8 mouse cellular contexts compared by ENCODE assay signal in the genomic region with DNA sequence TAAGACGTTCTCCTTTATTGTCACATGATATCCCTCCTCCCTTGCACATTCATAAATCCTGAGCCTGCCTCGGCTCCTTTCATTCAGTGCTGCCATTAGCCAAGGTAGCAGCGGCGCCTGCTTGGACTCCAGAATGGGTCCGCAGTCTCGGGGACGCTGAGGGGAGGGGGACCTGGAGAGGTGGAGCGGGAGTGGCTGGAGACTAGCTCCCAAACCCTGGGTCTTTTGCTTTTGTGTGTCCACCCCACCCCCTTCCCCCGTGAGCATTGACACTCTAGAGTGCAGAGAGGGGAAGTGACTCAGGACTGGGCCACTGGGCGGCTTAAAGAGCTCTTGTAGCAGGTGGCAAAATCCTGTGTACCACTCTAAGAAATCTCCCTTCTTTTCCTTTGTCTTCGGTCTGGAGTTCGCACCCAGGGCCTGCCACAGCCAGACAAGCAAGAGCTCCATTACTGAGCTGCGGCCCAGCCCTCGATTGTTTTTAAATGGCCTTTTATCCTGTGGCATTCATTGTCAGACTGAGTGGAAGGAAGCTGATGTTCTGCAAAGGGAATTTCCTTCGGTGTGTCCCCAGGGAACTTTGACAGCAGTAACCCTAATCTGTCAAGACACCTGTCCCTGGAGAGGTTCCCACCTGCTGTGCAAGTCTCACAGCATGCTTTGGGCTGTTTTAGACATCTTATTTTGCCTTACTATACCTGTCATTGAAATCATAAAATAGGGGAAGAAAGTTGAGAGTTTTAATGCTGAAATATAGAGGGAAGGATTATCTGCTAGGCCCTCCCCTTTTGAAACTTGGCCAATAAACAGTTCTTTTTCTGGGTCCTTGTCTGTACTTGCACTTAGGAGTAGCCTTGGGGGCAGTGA. TPM values are rescaled to one million over a fixed set of nuclear protein-coding genes. Genes with fewer than 3 reads are reported as not detected.
A peak's percentile ranks its signal among the peaks of the same experiment; 100 is the strongest.
DNase-seq lines count a peak whose midpoint lies in the region; ATAC-seq lines count a peak whose summit lies in the region.

No protein-coding gene starts in this region.

- H3K27ac ChIP-seq in intestine, embryonic 16.5 days (ENCODE audit: low read length): peak overlapping the region; percentile 97
- H3K27ac ChIP-seq in liver, embryonic 16.5 days (ENCODE audit: low read length): peak overlapping the region; percentile 91
- peak overlapping the region; percentile 92 for H3K27ac ChIP-seq in neural tube, embryonic 11.5 days (ENCODE audit: low read depth, low read length)

- peak; percentile 25 for ATAC-seq in intestine, embryonic 16.5 days
- ATAC-seq in liver, embryonic 16.5 days (ENCODE audit: low read depth): no peak
- ATAC-seq in neural tube, embryonic 11.5 days (ENCODE audit: insufficient read depth, low FRiP score, low TSS enrichment): peak; percentile 54

- H3K4me2 ChIP-seq in intestine, embryonic 16.5 days (ENCODE audit: low read depth, low read length): peak overlapping the region; percentile 86
- peak overlapping the region; percentile 91 for H3K4me2 ChIP-seq in liver, embryonic 16.5 days (ENCODE audit: low read depth, low read length)
- H3K4me2 ChIP-seq in neural tube, embryonic 11.5 days (ENCODE audit: low read depth): peak overlapping the region; percentile 69

- peak overlapping the region; percentile 93 for H3K4me3 ChIP-seq in intestine, embryonic 16.5 days (ENCODE audit: low read length)
- H3K4me3 ChIP-seq in liver, embryonic 16.5 days (ENCODE audit: low read depth, low read length): peak overlapping the region; percentile 77
- peak overlapping the region; percentile 90 for H3K4me3 ChIP-seq in neural tube, embryonic 11.5 days (ENCODE audit: low read depth, low read length)

- peak overlapping the region; percentile 97 for H3K9ac ChIP-seq in intestine, embryonic 16.5 days (ENCODE audit: low read depth, low read length)
- peak overlapping the region; percentile 74 for H3K9ac ChIP-seq in liver, embryonic 16.5 days (ENCODE audit: low read depth, low read length)
- H3K9ac ChIP-seq in neural tube, embryonic 11.5 days (ENCODE audit: low read length): peak overlapping the region; percentile 94

- no peaks in the 10 kb centered on the region for H3K36me3 ChIP-seq in intestine, embryonic 16.5 days (ENCODE audit: control insufficient read depth, insufficient read depth, low read length)
- no peaks in the 10 kb centered on the region for H3K36me3 ChIP-seq in liver, embryonic 16.5 days (ENCODE audit: control insufficient read depth, insufficient read depth)
- no peaks in the 10 kb centered on the region for H3K36me3 ChIP-seq in neural tube, embryonic 11.5 days (ENCODE audit: control insufficient read depth, insufficient read depth, low read length)

- H3K9me3 ChIP-seq in intestine, embryonic 16.5 days (ENCODE audit: control insufficient read depth, low read length): no peaks in the 10 kb centered on the region
- no peaks in the 10 kb centered on the region for H3K9me3 ChIP-seq in liver, embryonic 16.5 days (replicated peaks; ENCODE audit: control insufficient read depth, low read length)
- no peaks in the 10 kb centered on the region for H3K9me3 ChIP-seq in neural tube, embryonic 11.5 days (ENCODE audit: control insufficient read depth, low read length)

- peaks cover 33% of the 10 kb centered on the region for H3K4me1 ChIP-seq in intestine, embryonic 16.5 days (ENCODE audit: control insufficient read depth, insufficient read depth, low read length)
- peaks cover 31% of the 10 kb centered on the region for H3K4me1 ChIP-seq in liver, embryonic 16.5 days (ENCODE audit: control insufficient read depth, low read depth, low read length)
- H3K4me1 ChIP-seq in neural tube, embryonic 11.5 days (ENCODE audit: control insufficient read depth, insufficient read depth, low read length): peaks cover 9% of the 10 kb centered on the region

- WGBS in intestine, embryonic 16.5 days: 3% methylated on average over 15 of the region's 15 CpGs
- 2% methylated on average over 15 of the region's 15 CpGs for WGBS in liver, embryonic 16.5 days (ENCODE audit: insufficient replicate concordance)
- 4% methylated on average over 15 of the region's 15 CpGs for WGBS in neural tube, embryonic 11.5 days

- DNase-seq in CD8-positive naive resting alpha-beta T cell, adult 2 months (ENCODE audit: low read depth in 2 of 2, low spot score in 2 of 2): peak; percentile 45 to 56
- peak; percentile 59 to 62 for DNase-seq in adrenal gland, adult 18-20 months (ENCODE audit: low spot score in 2 of 2)
- DNase-seq in embryo, embryonic 11 days: peak; percentile 83
- DNase-seq in heart, adult 11 months: peak; percentile 98
- peak; percentile 79 for DNase-seq in neural tube, embryonic 11.5 days (ENCODE audit: low spot score)
- DNase-seq in thymus, postnatal 10 days (ENCODE audit: low spot score in 2 of 2): peak; percentile 32 to 60

- no peaks in the 10 kb centered on the region for H3K27me3 ChIP-seq in intestine, embryonic 16.5 days (replicated peaks; ENCODE audit: control insufficient read depth, insufficient read depth, low read length)
- H3K27me3 ChIP-seq in liver, embryonic 16.5 days (ENCODE audit: control insufficient read depth, insufficient read depth, low read depth, low read length): no peaks in the 10 kb centered on the region
- H3K27me3 ChIP-seq in neural tube, embryonic 11.5 days (ENCODE audit: control insufficient read depth, insufficient read depth, low read length): no peaks in the 10 kb centered on the region

RNA-seq across cellular contexts. Expression of gene Spred2, which starts 2.0 kb away (rescaled TPM):
- 10 to 100 TPM; 21.4 to 33.5 TPM for total RNA-seq in adrenal gland, adult 18-20 months (2021)
- polyA plus RNA-seq in intestine, embryonic 16.5 days (2015; fragmentation: Nextera tagmentation; extraction: Ambion mirVana): 4.4 and 4.9 TPM in 2 replicates
- 0.98 and 1.3 TPM in 2 replicates for polyA plus RNA-seq in liver, embryonic 16.5 days (2015; fragmentation: Nextera tagmentation; extraction: Ambion mirVana)
- 6.2 and 6.4 TPM in 2 replicates for polyA plus RNA-seq in neural tube, embryonic 11.5 days (2014; fragmentation: Nextera tagmentation; extraction: Ambion mirVana)

Comparison
In these comparisons a context has a peak if more than half of its experiments do, and no peak if none do; other contexts are left out.
1. DNase-seq: peak in every context shown above with its lines; median percentile 98 in heart, adult 11 months; 83 in embryo, embryonic 11 days; 79 in neural tube, embryonic 11.5 days; 60 in adrenal gland, adult 18-20 months; 50 in CD8-positive naive resting alpha-beta T cell, adult 2 months; 46 in thymus, postnatal 10 days.